Mouse (Mus musculus): ENCODE results near the gene Fzd4. TPM values are rescaled to one million over a fixed set of nuclear protein-coding genes. Genes with fewer than 3 reads are reported as not detected.

Fzd4 gene
- polyA plus RNA-seq, 1 experiment from 2014 or later = 28.1 TPM

DNA sequence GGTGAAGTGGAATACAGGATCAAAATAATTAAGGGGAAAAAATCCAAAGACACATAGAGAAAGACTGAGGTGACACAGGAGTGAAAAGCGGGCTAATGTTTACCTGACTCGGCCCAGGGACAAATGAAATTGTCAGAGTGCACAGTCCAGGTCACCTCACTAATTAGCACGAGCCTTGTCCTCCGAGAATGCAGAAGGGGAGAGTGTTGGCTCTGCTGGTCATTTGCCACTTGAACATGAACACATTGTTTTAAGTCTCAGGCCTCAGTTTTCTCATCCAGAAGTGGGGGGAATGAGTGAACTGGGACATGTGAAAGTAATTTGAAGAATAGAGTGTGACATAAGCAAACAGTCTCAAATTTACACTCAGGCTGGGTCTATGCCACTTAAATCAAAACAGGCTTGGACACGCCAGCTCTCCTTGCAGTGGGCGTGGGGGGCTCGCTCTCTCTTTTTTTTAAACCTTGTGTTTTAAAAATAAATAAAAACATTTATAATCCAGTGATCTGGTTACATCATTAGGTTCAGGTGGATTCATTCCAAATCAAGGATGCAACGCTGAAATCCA, 19.6 kb downstream of the Fzd4 start:
- H3K27ac ChIP-seq (ENCODE audit: low read length) = peak overlapping the region; percentile 74
- peaks cover 44% of the 10 kb centered on the region for H3K4me1 ChIP-seq (ENCODE audit: insufficient read depth, low read length)
- peak; percentile 68 for ATAC-seq (ENCODE audit: low FRiP score, low TSS enrichment)
- no peaks in the 10 kb centered on the region for H3K9me3 ChIP-seq (ENCODE audit: low read length)
- WGBS = 25% methylated on average over 8 of the region's 8 CpGs
- H3K36me3 ChIP-seq (ENCODE audit: insufficient read depth, low read length) = no peaks in the 10 kb centered on the region
- no peak overlapping the region for H3K4me3 ChIP-seq (ENCODE audit: low read length)
- H3K4me2 ChIP-seq (replicated peaks; ENCODE audit: low read depth, low read length) = no peak overlapping the region
- H3K9ac ChIP-seq (replicated peaks; ENCODE audit: low read length) = no peak overlapping the region
- H3K27me3 ChIP-seq (ENCODE audit: insufficient read depth, low read length) = no peaks in the 10 kb centered on the region

DNA sequence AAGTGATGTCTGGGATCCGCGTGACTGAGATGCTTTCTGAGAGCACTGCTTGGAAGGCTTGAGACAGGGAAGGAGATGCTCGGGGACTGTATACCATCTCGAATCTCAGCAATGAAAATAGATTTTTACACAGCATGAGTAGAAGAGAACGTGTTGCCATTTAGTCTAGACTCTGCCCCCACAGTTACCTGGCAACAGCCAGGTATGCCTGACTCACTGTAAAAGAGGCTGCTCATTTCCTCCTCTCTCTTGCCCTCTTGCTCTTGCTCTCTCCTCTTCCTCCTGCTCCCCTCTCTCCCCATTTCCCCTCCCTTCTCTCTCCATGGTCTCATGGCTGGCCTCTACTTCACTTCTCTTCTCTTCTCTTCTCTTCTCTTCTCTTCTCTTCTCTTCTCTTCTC, 20.5 kb downstream of the Fzd4 start:
- no peaks in the 10 kb centered on the region for H3K27me3 ChIP-seq (ENCODE audit: insufficient read depth, low read length)
- H3K27ac ChIP-seq (ENCODE audit: low read length) = peak overlapping the region; percentile 48
- ATAC-seq (ENCODE audit: low FRiP score, low TSS enrichment) = peak; percentile 9
- 49% methylated on average over 5 of the region's 5 CpGs for WGBS
- peaks cover 46% of the 10 kb centered on the region for H3K4me1 ChIP-seq (ENCODE audit: insufficient read depth, low read length)
- no peak overlapping the region for H3K4me2 ChIP-seq (replicated peaks; ENCODE audit: low read depth, low read length)
- no peaks in the 10 kb centered on the region for H3K36me3 ChIP-seq (ENCODE audit: insufficient read depth, low read length)
- no peak overlapping the region for H3K4me3 ChIP-seq (ENCODE audit: low read length)
- H3K9me3 ChIP-seq (ENCODE audit: low read length) = no peaks in the 10 kb centered on the region
- no peak overlapping the region for H3K9ac ChIP-seq (replicated peaks; ENCODE audit: low read length)

DNA sequence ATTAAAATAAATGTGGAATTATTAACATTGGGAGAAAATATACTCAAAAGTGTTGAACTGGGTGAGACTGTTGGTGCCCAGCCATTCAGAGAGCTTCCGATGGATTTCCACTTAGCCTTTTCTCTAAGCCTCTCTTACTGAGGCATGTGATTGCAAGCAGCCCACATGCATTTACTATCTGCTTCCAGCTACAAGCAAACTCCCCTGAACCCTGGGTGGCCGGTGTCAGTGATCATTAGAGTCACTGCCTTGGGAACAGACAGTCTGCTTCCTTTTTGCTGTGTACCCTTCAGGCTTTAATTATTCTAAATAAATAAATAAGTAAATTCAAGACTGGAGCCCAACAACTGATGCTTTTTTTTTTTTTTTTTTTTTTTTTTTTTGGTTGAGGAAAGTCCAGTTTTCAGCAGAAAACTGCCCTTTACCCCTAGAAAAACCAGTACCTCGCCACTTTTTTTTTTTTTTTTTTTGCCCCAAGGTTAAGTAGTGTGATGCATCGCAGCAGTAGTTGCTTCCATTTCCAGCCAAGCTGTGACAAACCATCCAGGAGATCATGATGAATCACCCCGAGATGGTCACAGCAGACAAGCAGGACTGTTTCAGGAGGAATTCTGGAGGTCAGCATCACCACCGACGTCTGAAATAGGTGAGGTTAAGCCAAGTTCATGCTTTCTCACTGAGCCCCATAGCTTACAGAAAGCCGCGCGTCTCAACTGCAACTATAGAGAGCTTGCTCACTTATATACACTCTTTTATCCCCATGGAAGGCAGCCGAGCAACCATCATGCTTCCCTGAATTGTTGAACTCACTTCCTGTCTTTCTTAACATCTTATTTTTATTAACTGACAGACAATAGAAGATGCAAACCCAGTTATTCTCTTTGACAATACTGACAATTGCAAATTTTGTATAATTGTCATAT, 21.9 kb downstream of the Fzd4 start:
- no peaks in the 10 kb centered on the region for H3K36me3 ChIP-seq (ENCODE audit: insufficient read depth, low read length)
- ATAC-seq (ENCODE audit: low FRiP score, low TSS enrichment) = no peak
- no peaks in the 10 kb centered on the region for H3K9me3 ChIP-seq (ENCODE audit: low read length)
- H3K4me2 ChIP-seq (replicated peaks; ENCODE audit: low read depth, low read length) = 0 out of 2 replicates have a peak overlapping the region, but pooled peaks have one; percentile 15
- 0 out of 2 replicates have a peak overlapping the region, but pooled peaks have one; percentile 38 for H3K27ac ChIP-seq (ENCODE audit: low read length)
- 29% methylated on average over 11 of the region's 11 CpGs for WGBS
- H3K27me3 ChIP-seq (ENCODE audit: insufficient read depth, low read length) = no peaks in the 10 kb centered on the region
- no peak overlapping the region for H3K9ac ChIP-seq (replicated peaks; ENCODE audit: low read length)
- H3K4me3 ChIP-seq (ENCODE audit: low read length) = no peak overlapping the region
- H3K4me1 ChIP-seq (ENCODE audit: insufficient read depth, low read length) = peaks cover 46% of the 10 kb centered on the region

DNA sequence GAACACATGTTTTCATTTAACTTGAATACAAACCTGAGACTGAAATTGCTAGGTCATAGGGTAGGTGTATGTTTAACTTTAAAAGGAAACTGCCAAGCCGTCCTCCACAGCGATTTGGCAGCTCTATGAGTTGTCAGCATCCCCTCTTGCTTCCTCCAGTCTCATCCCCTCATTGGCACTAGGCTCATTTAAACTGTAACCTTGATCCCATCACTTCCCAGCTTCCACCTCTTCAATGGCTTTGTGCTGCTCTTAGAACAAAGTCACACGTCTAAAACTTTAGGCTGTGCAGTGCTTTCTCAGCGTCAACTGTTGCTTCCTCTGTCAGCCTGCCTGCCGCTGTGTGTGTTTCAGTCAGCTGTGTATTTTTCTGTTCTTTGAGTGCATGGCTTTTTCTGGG, 22.9 kb downstream of the Fzd4 start:
- H3K9ac ChIP-seq (replicated peaks; ENCODE audit: low read length) = no peak overlapping the region
- WGBS = 44% methylated on average over 5 of the region's 5 CpGs
- no peak overlapping the region for H3K4me3 ChIP-seq (ENCODE audit: low read length)
- no peaks in the 10 kb centered on the region for H3K9me3 ChIP-seq (ENCODE audit: low read length)
- no peaks in the 10 kb centered on the region for H3K27me3 ChIP-seq (ENCODE audit: insufficient read depth, low read length)
- peak overlapping the region; percentile 28; the same call in 1 of the 2 replicates for H3K27ac ChIP-seq (ENCODE audit: low read length)
- peaks cover 46% of the 10 kb centered on the region for H3K4me1 ChIP-seq (ENCODE audit: insufficient read depth, low read length)
- ATAC-seq (ENCODE audit: low FRiP score, low TSS enrichment) = no peak
- H3K36me3 ChIP-seq (ENCODE audit: insufficient read depth, low read length) = no peaks in the 10 kb centered on the region
- H3K4me2 ChIP-seq (replicated peaks; ENCODE audit: low read depth, low read length) = no peak overlapping the region

DNA sequence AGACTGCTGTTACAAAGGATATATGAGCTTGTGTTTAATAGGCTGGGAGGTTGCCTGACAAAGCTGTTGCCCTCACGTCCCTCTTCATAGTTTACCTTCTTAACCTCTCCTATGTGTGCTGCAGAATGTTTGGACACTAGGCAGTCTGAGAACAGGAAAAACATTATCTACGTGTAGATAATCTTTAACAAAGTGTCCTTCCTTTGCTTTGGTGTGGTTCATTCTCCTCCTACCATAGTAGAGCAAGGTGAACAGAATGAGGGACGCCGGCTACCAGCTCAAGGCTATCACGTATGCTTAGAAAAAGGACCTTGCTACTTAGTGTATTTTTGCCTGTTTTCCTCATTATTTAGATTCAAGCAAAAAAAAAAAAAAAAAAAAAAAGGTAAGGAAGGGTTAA, 24.6 kb downstream of the Fzd4 start:
- H3K27ac ChIP-seq (ENCODE audit: low read length) = no peak overlapping the region; the same call in 1 of the 2 replicates
- no peak overlapping the region for H3K9ac ChIP-seq (replicated peaks; ENCODE audit: low read length)
- H3K27me3 ChIP-seq (ENCODE audit: insufficient read depth, low read length) = no peaks in the 10 kb centered on the region
- H3K4me3 ChIP-seq (ENCODE audit: low read length) = no peak overlapping the region
- H3K4me1 ChIP-seq (ENCODE audit: insufficient read depth, low read length) = peaks cover 45% of the 10 kb centered on the region
- ATAC-seq (ENCODE audit: low FRiP score, low TSS enrichment) = no peak
- no peaks in the 10 kb centered on the region for H3K9me3 ChIP-seq (ENCODE audit: low read length)
- WGBS = 63% methylated on average over 5 of the region's 5 CpGs
- H3K36me3 ChIP-seq (ENCODE audit: insufficient read depth, low read length) = no peaks in the 10 kb centered on the region
- H3K4me2 ChIP-seq (replicated peaks; ENCODE audit: low read depth, low read length) = no peak overlapping the region

DNA sequence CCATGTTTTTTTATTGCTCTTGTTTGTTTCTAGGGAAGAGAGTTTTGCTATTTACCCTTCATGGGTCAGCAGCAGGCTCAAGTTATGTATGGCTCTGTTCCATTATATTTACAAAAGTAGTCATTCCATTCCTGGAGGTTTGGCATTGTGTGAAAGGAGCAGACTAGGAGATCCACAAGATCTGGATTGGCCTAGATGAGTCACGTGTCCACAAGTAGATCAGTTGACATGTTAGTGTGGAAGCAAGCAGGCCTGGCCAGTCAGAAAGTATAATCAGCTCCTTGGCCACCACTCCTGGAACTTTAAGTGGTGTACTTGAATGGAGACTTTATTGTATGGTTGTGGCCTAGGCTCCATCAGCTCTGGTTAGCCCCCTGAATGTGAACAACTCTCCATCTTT, 25.2 kb downstream of the Fzd4 start:
- 82% methylated on average over 1 of the region's 1 CpGs for WGBS
- no peaks in the 10 kb centered on the region for H3K9me3 ChIP-seq (ENCODE audit: low read length)
- peak overlapping the region; percentile 40; the same call in 1 of the 2 replicates for H3K27ac ChIP-seq (ENCODE audit: low read length)
- no peak overlapping the region for H3K4me3 ChIP-seq (ENCODE audit: low read length)
- H3K27me3 ChIP-seq (ENCODE audit: insufficient read depth, low read length) = no peaks in the 10 kb centered on the region
- no peak overlapping the region for H3K9ac ChIP-seq (replicated peaks; ENCODE audit: low read length)
- 0 out of 2 replicates have a peak overlapping the region, but pooled peaks have one; percentile 5 for H3K4me2 ChIP-seq (replicated peaks; ENCODE audit: low read depth, low read length)
- H3K36me3 ChIP-seq (ENCODE audit: insufficient read depth, low read length) = no peaks in the 10 kb centered on the region
- no peak for ATAC-seq (ENCODE audit: low FRiP score, low TSS enrichment)
- peaks cover 46% of the 10 kb centered on the region for H3K4me1 ChIP-seq (ENCODE audit: insufficient read depth, low read length)

DNA sequence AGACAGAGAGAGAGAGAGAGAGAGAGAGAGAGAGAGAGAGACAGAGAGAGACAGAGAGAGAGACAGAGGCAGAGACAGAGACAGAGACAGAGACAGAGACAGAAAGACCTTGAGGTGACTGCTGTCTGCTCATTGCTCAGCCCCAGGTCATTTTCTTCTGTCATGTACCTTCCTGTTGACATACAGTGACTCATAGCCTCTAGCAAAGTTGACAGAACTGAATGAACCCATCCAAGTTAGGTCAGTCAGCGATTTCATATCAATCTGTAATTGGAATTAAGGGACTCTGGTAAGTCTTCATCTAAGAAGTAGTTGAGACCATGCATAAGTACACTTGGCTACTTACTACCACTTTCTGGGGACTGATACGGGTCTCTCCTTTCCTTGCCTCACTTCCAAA, 27.0 kb downstream of the Fzd4 start:
- no peak overlapping the region for H3K4me3 ChIP-seq (ENCODE audit: low read length)
- H3K4me1 ChIP-seq (ENCODE audit: insufficient read depth, low read length) = peaks cover 37% of the 10 kb centered on the region
- H3K36me3 ChIP-seq (ENCODE audit: insufficient read depth, low read length) = no peaks in the 10 kb centered on the region
- 82% methylated on average over 2 of the region's 2 CpGs for WGBS
- ATAC-seq (ENCODE audit: low FRiP score, low TSS enrichment) = no peak
- H3K27ac ChIP-seq (ENCODE audit: low read length) = no peak overlapping the region
- no peaks in the 10 kb centered on the region for H3K9me3 ChIP-seq (ENCODE audit: low read length)
- no peak overlapping the region for H3K4me2 ChIP-seq (replicated peaks; ENCODE audit: low read depth, low read length)
- H3K27me3 ChIP-seq (ENCODE audit: insufficient read depth, low read length) = no peaks in the 10 kb centered on the region
- no peak overlapping the region for H3K9ac ChIP-seq (replicated peaks; ENCODE audit: low read length)

DNA sequence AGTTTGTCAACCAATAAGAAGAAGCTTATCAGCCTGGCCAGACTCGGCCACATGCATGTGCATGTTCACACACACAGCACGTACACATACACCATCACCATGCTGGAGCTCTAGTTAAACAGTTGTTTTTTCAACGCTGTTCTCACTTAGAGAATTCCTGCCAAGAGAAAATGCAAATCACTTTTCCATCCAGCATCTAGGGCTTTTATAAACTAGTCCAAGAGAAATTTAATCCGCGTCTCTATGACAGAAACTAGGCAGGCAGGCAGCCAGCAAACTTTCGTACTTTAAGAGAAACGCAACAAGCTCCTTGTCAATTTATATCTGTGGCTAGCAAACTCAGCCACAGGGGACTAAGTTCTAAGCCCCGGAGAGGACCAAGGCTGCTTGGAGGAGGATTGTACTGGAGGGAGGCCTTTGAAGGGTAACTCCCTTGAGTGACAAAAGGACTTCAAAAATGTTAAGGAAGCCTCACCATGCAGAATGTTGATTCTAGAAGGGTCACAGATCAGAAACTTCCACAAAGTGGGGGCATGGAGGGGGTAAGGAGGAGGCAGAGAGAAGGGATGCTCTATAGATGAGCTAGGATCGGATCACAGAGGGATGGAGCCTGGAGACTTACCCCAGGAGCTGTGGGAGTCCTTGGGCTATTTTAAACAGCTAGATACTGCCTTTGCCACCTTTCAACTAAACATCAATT, 29.2 kb downstream of the Fzd4 start:
- no peaks in the 10 kb centered on the region for H3K9me3 ChIP-seq (ENCODE audit: low read length)
- no peaks in the 10 kb centered on the region for H3K36me3 ChIP-seq (ENCODE audit: insufficient read depth, low read length)
- no peak overlapping the region for H3K4me2 ChIP-seq (replicated peaks; ENCODE audit: low read depth, low read length)
- 37% methylated on average over 9 of the region's 9 CpGs for WGBS
- no peak overlapping the region for H3K9ac ChIP-seq (replicated peaks; ENCODE audit: low read length)
- H3K4me1 ChIP-seq (ENCODE audit: insufficient read depth, low read length) = peaks cover 31% of the 10 kb centered on the region
- no peaks in the 10 kb centered on the region for H3K27me3 ChIP-seq (ENCODE audit: insufficient read depth, low read length)
- ATAC-seq (ENCODE audit: low FRiP score, low TSS enrichment) = peak; percentile 66; the same call in 1 of the 2 replicates
- no peak overlapping the region for H3K4me3 ChIP-seq (ENCODE audit: low read length)
- H3K27ac ChIP-seq (ENCODE audit: low read length) = peak overlapping the region; percentile 90

DNA sequence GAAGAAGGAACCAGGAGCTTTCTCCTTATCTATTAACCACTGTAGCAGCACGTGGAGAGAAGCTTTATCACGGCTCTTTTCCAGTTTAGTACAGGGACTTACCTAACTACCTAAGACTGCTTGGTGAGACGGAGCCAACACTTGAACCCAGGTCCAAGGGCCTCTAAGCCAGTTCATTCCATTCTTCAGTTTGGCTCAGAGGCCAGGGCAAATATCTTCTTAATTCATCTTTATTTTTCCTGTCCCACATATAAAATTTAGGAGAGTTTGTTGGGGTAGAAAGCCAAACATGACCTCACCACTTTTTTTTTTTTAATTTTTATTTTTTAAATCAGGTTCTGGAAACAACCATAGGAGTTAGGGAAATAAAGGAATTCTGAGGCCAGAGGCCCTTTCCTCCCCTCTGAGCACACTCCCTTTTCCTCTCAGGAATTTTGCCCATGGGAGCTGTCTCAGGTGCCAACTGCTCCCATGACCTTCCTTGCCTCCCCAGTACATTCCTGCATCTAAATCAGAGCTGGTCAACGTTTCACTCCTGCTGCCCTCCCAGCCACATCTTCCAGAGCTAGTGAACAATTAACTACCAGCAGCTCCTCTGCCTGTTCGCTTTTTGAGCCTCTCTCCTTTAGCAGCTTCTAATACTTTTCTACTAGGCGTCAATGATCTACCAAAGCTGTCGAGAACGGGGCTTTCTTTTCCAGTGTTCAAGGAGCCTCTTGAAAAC, 29.9 kb downstream of the Fzd4 start:
- Histone ChIP-seq H3K4me1 (ENCODE audit: insufficient read depth, low read length) (peaks cover 30% of the 10 kb centered on the region), H3K4me3 (ENCODE audit: low read length) (no peak overlapping the region), H3K9ac (replicated peaks; ENCODE audit: low read length) (no peak overlapping the region), H3K4me2 (replicated peaks; ENCODE audit: low read depth, low read length) (peak overlapping the region; percentile 14; the same call in 1 of the 2 replicates), H3K27me3 (ENCODE audit: insufficient read depth, low read length) (no peaks in the 10 kb centered on the region), H3K9me3 (ENCODE audit: low read length) (no peaks in the 10 kb centered on the region), H3K36me3 (ENCODE audit: insufficient read depth, low read length) (no peaks in the 10 kb centered on the region), H3K27ac (ENCODE audit: low read length) (peak overlapping the region; percentile 90)
- peak; percentile 90 for ATAC-seq (ENCODE audit: low FRiP score, low TSS enrichment)
- WGBS = 39% methylated on average over 8 of the region's 8 CpGs

All from kidney, embryonic 16.5 days (tissue).